ENCODE assay signal across 8 mouse cellular contexts in genomic region chr8:121850018-121850417, GRCm38 (mm10). TPM values are rescaled to one million over a fixed set of nuclear protein-coding genes. Genes with fewer than 3 reads are reported as not detected.
DNase-seq lines count a peak whose midpoint lies in the region; ATAC-seq and TF ChIP-seq lines count a peak whose summit lies in the region.

No protein-coding gene starts in this region.

- WGBS in kidney, embryonic 16.5 days: 11% methylated on average over 6 of the region's 6 CpGs
- 10% methylated on average over 6 of the region's 6 CpGs for whole genome bisulfite sequencing in forebrain, embryonic 12.5 days

- intact Hi-C loops in left cerebral cortex, adult 2 months (cut with DNase I): loop anchor here (1.0 to 2.0 kb wide), 2 partner anchors 75 to 83 kb away; no protein-coding TSS in a partner anchor

- H3K36me3 ChIP-seq in kidney, embryonic 16.5 days (ENCODE audit: insufficient read depth, low read length): no peaks in the 10 kb centered on the region
- H3K36me3 ChIP-seq in forebrain, embryonic 12.5 days (replicated peaks): no peaks in the 10 kb centered on the region

- peaks cover 6% of the 10 kb centered on the region; the same call in 1 of the 2 replicates for H3K4me1 ChIP-seq in kidney, embryonic 16.5 days (ENCODE audit: insufficient read depth, low read length)
- peaks cover 16% of the 10 kb centered on the region for H3K4me1 ChIP-seq in forebrain, embryonic 12.5 days

- 0 out of 2 replicates have a peak, but pooled peaks cover 2% of the 10 kb centered on the region for H3K27me3 ChIP-seq in kidney, embryonic 16.5 days (ENCODE audit: insufficient read depth, low read length)
- 0 out of 2 replicates have a peak, but pooled peaks cover 7% of the 10 kb centered on the region for H3K27me3 ChIP-seq in forebrain, embryonic 12.5 days

- no peak overlapping the region for H3K27ac ChIP-seq in kidney, embryonic 16.5 days (ENCODE audit: low read length)
- H3K27ac ChIP-seq in forebrain, embryonic 12.5 days: no peak overlapping the region
- no peak overlapping the region for H3K27ac ChIP-seq in left cerebral cortex, adult 2 months

- TF ChIP-seq CTCF in left cerebral cortex, adult 2 months (IDR thresholded peaks at IDR 0.05): peak; percentile 89

- peak; percentile 70 for DNase-seq in kidney, adult 18-20 months
- DNase-seq in c-Kit-positive CD71-positive TER-119-negative erythroid progenitor cells, embryonic 14.5 days (ENCODE audit: low read depth): peak; percentile 77
- DNase-seq in heart, postnatal 4 days: peak; percentile 79
- DNase-seq in left cerebral cortex, adult 2 months (ENCODE audit: extremely low spot score in 1 of 2, low spot score in 2 of 2): peak; percentile 70 to 78
- DNase-seq in spleen, postnatal 36 days (ENCODE audit: low spot score in 2 of 2): peak; percentile 65 to 69

- H3K4me2 ChIP-seq in kidney, embryonic 16.5 days (replicated peaks; ENCODE audit: low read depth, low read length): no peak overlapping the region
- no peak overlapping the region for H3K4me2 ChIP-seq in forebrain, embryonic 12.5 days

- no peak overlapping the region for H3K9ac ChIP-seq in kidney, embryonic 16.5 days (replicated peaks; ENCODE audit: low read length)
- H3K9ac ChIP-seq in forebrain, embryonic 12.5 days: no peak overlapping the region

- no peaks in the 10 kb centered on the region for H3K9me3 ChIP-seq in kidney, embryonic 16.5 days (ENCODE audit: low read length)
- no peaks in the 10 kb centered on the region for H3K9me3 ChIP-seq in forebrain, embryonic 12.5 days

- no peak overlapping the region for H3K4me3 ChIP-seq in kidney, embryonic 16.5 days (ENCODE audit: low read length)
- H3K4me3 ChIP-seq in forebrain, embryonic 12.5 days (replicated peaks): no peak overlapping the region
- no peak overlapping the region for H3K4me3 ChIP-seq in left cerebral cortex, adult 2 months

- no peak for ATAC-seq in kidney, embryonic 16.5 days (ENCODE audit: low FRiP score, low TSS enrichment)
- ATAC-seq in forebrain, embryonic 12.5 days (ENCODE audit: low FRiP score): 0 out of 2 replicates have a peak, but pooled peaks have one; percentile 27
- peak; percentile 70 for ATAC-seq in megakaryocyte progenitor cell, adult 5-6 weeks (replicated peaks; ENCODE audit: poor library complexity)

RNA-seq across cellular contexts. Expression of gene Klhdc4, which starts 20.6 kb away (rescaled TPM):
- 48.4 and 50.1 TPM in 2 replicates for polyA plus RNA-seq in kidney, embryonic 16.5 days (2015; fragmentation: Nextera tagmentation; extraction: Ambion mirVana)
- 53.1 and 53.9 TPM in 2 replicates for polyA plus RNA-seq in forebrain, embryonic 12.5 days (2016; fragmentation: Nextera tagmentation; extraction: Ambion mirVana)
- total RNA-seq in heart, postnatal 4 days (2021): 10 to 100 TPM; 17.8 to 21.9 TPM
- total RNA-seq in left cerebral cortex, adult 2 months (2021): 10 to 100 TPM; 33.2 to 38.3 TPM
- total RNA-seq in megakaryocyte progenitor cell, adult 5-6 weeks (2015): 16.5 and 18.6 TPM in 2 replicates
- total RNA-seq in megakaryocyte progenitor cell, adult 5-6 weeks (2017): 46.1 and 46.9 TPM in 2 replicates

RNA-seq across cellular contexts. Expression of gene Slc7a5, which starts 57.5 kb away (rescaled TPM):
- 15.1 and 17.0 TPM in 2 replicates for polyA plus RNA-seq in kidney, embryonic 16.5 days (2015; fragmentation: Nextera tagmentation; extraction: Ambion mirVana)
- polyA plus RNA-seq in forebrain, embryonic 12.5 days (2016; fragmentation: Nextera tagmentation; extraction: Ambion mirVana): 34.7 and 37.6 TPM in 2 replicates
- total RNA-seq in heart, postnatal 4 days (2021): 10 to 100 TPM; 21.5 to 24.5 TPM
- total RNA-seq in left cerebral cortex, adult 2 months (2021): 10 to 100 TPM; 61.5 to 63.2 TPM
- 46.4 and 57.5 TPM in 2 replicates for total RNA-seq in megakaryocyte progenitor cell, adult 5-6 weeks (2015)
- 25.8 and 31.7 TPM in 2 replicates for total RNA-seq in megakaryocyte progenitor cell, adult 5-6 weeks (2017)
